Mouse (Mus musculus) small intestine, adult 2 months (tissue): ENCODE measurements around the gene Hmox1. TPM values are rescaled to one million over a fixed set of nuclear protein-coding genes. Genes with fewer than 3 reads are reported as not detected.
A peak's percentile ranks its signal among the peaks of the same experiment; 100 is the strongest.

Source experiments
- H3K27ac ChIP-seq: fragments of 200-500 bp; 2 replicates; pipeline ENCODE4 v1.5.1; 2012; ENCODE audit warnings: low read depth, low read length, control low read depth, inconsistent platforms; ENCODE audit not compliant: insufficient read depth
- H3K27me3 ChIP-seq: fragments of 200-500 bp; 2 replicates; pipeline ENCODE4 v1.6.1; 2012; ENCODE audit warnings: mild to moderate bottlenecking, moderate library complexity, low read length, inconsistent platforms; ENCODE audit not compliant: control insufficient read depth, insufficient read depth
- H3K36me3 ChIP-seq: fragments of 200-500 bp; 2 replicates; pipeline ENCODE4 v1.6.1; 2012; ENCODE audit warnings: mild to moderate bottlenecking, low read length, control low read depth, inconsistent platforms; ENCODE audit not compliant: control insufficient read depth, insufficient read depth
- H3K4me1 ChIP-seq: fragments of 200-500 bp; 2 replicates; pipeline ENCODE4 v1.6.1; 2012; ENCODE audit warnings: low read length, inconsistent platforms, mixed read lengths; ENCODE audit not compliant: control insufficient read depth, insufficient read depth, insufficient read length
- H3K4me3 ChIP-seq: fragments of 200-500 bp; 2 replicates; pipeline ENCODE4 v1.5.1; 2012; ENCODE audit warnings: low read depth, mild to moderate bottlenecking, control low read depth, inconsistent platforms, low read length, moderate library complexity
- CTCF ChIP-seq: fragments of 200-500 bp; IDR thresholded peaks from 2 replicates; pipeline ENCODE4 v1.5.1; 2012; ENCODE audit warnings: low read depth, mild to moderate bottlenecking, control low read depth, inconsistent platforms, low read length, moderate library complexity, mixed read lengths; ENCODE audit not compliant: insufficient replicate concordance, insufficient read length; ENCODE audit errors: extremely low read depth
- POLR2A ChIP-seq: fragments of 200-500 bp; IDR thresholded peaks from 2 replicates; pipeline ENCODE4 v1.6.1; 2012; ENCODE audit warnings: low read depth, mild to moderate bottlenecking, control low read depth, inconsistent platforms, low read length, moderate library complexity
- WGBS: fragments of 180-500 bp; shearing (Covaris S2); methylation state at CpG from one replicate; pipeline ENCODE4 v1.1.7; 2018; 5-methylcytosine and 5-hydroxymethylcytosine counted together
- polyA plus RNA-seq: library from polyadenylated mRNA; depleted of rRNA; stranded (reverse); fragments of >200 nt; gene quantifications from 2 replicates; pipeline ENCODE4 v1.2.3, GENCODE M21; 2012

Hmox1 gene
- polyA plus RNA-seq, 1 experiment: 2.8 TPM

GRCm38 (mm10) chr8:75088989-75089881, 4.2 kb upstream of the Hmox1 start:
- TF ChIP-seq POLR2A (no peak), CTCF (no peak)
- H3K4me3 ChIP-seq: no peak overlapping the region

GRCm38 (mm10) chr8:75090781-75091365, 2.5 kb upstream of the Hmox1 start:
- no peak overlapping the region for H3K4me3 ChIP-seq
- no peak overlapping the region for H3K27ac ChIP-seq
- TF ChIP-seq POLR2A: no peak
- no peak for TF ChIP-seq CTCF
- no peaks in the 10 kb centered on the region for H3K36me3 ChIP-seq
- no peaks in the 10 kb centered on the region for H3K27me3 ChIP-seq
- peaks cover 11% of the 10 kb centered on the region; the same call in 1 of the 2 replicates for H3K4me1 ChIP-seq
- WGBS: 73% methylated on average over 4 of the region's 4 CpGs

More at GRCm38 (mm10) chr8:75088989-75089881, 4.2 kb upstream of the Hmox1 start:
- no peaks in the 10 kb centered on the region for H3K27me3 ChIP-seq
- peaks cover 11% of the 10 kb centered on the region; the same call in 1 of the 2 replicates for H3K4me1 ChIP-seq
- no peak overlapping the region for H3K27ac ChIP-seq
- 5% methylated on average over 6 of the region's 6 CpGs for WGBS
- no peaks in the 10 kb centered on the region for H3K36me3 ChIP-seq

- Histone ChIP-seq H3K36me3 (no peaks in the 10 kb centered on the region), H3K4me3 (no peak overlapping the region), H3K4me1 (no peaks in the 10 kb centered on the region), H3K27ac (no peak overlapping the region), H3K27me3 (no peaks in the 10 kb centered on the region)
- TF ChIP-seq POLR2A (no peak), CTCF (no peak)
- 83% methylated on average over 4 of the region's 4 CpGs for WGBS
Measured at GRCm38 (mm10) chr8:75102956-75103355, 9.5 kb downstream of the Hmox1 start.

- 50% methylated on average over 8 of the region's 8 CpGs for WGBS
- TF ChIP-seq POLR2A (no peak), CTCF (no peak)
- Histone ChIP-seq H3K4me3 (no peak overlapping the region), H3K27me3 (no peaks in the 10 kb centered on the region), H3K27ac (no peak overlapping the region), H3K36me3 (no peaks in the 10 kb centered on the region), H3K4me1 (no peaks in the 10 kb centered on the region)
Measured at GRCm38 (mm10) chr8:75103376-75103878, 10.0 kb downstream of the Hmox1 start.

GRCm38 (mm10) chr8:75108527-75109235, 15.3 kb downstream of the Hmox1 start:
- Histone ChIP-seq H3K4me3 (peak overlapping the region; percentile 78), H3K27ac (peak overlapping the region; percentile 62), H3K27me3 (no peaks in the 10 kb centered on the region), H3K36me3 (peaks cover 6% of the 10 kb centered on the region; the same call in 1 of the 2 replicates), H3K4me1 (peaks cover 5% of the 10 kb centered on the region)
- TF ChIP-seq CTCF: peak; percentile 96
- no peak for TF ChIP-seq POLR2A
- under 1% methylated on average over 9 of the region's 9 CpGs for WGBS

- under 1% methylated on average over 59 of the region's 59 CpGs for WGBS
- Histone ChIP-seq H3K4me3 (peak within 1 kb of the TSS; percentile 82), H3K36me3 (peaks cover 8% of the 10 kb centered on the region; the same call in 1 of the 2 replicates), H3K27me3 (no peaks in the 10 kb centered on the region), H3K27ac (peak within 1 kb of the TSS; percentile 62), H3K4me1 (peaks cover 5% of the 10 kb centered on the region)
- TF ChIP-seq CTCF (0 out of 2 replicates have a peak, but pooled peaks have one; percentile 10), POLR2A (peak; percentile 43; the same call in 1 of the 2 replicates)
Measured at GRCm38 (mm10) chr8:75109236-75109967, 16.0 kb downstream of the Hmox1 start, which contains the start of gene Mcm5. Mcm5 (plus strand) TSS chr8:75109569.
